Mouse (Mus musculus): Measurements from ENCODE around the gene Isg15.

The Isg15 gene

GRCm38 (mm10) chr4:156203001-156203412, 2.4 kb upstream of the Isg15 start, which contains the start of gene AW011738:
Gene AW011738 (plus strand): TSS chr4:156203304.
- DNase-seq (ENCODE audit: low spot score in 2 of 2): peak in 1 of 2 experiments; percentile 66

GRCm38 (mm10) chr4:156202462-156202893, 1.9 kb upstream of the Isg15 start:
- DNase-seq (ENCODE audit: low spot score in 2 of 2): no peak

GRCm38 (mm10) chr4:156197829-156198205, 2.8 kb downstream of the Isg15 start:
- DNase-seq (ENCODE audit: low spot score in 2 of 2): peak; percentile 78 to 92

GRCm38 (mm10) chr4:156197131-156197828, 3.3 kb downstream of the Isg15 start, which contains the start of gene Agrn:
Gene Agrn (minus strand): TSS chr4:156197488.
- peak; percentile 46 to 64 for DNase-seq (ENCODE audit: low spot score in 2 of 2)

- DNase-seq (ENCODE audit: low spot score in 2 of 2): peak; percentile 38 to 41
These were observed 4.4 kb downstream of the Isg15 start for GRCm38 (mm10) chr4:156195927-156196870.

- no peak for DNase-seq (ENCODE audit: low spot score in 2 of 2)
These were observed 6.3 kb downstream of the Isg15 start for GRCm38 (mm10) chr4:156194346-156194745.

- no peak for DNase-seq (ENCODE audit: low spot score in 2 of 2)
These were observed 6.7 kb downstream of the Isg15 start for GRCm38 (mm10) chr4:156193906-156194305.

- no peak for DNase-seq (ENCODE audit: low spot score in 2 of 2)
These were observed 7.4 kb downstream of the Isg15 start for GRCm38 (mm10) chr4:156193200-156193590.

- peak; percentile 56 to 69 for DNase-seq (ENCODE audit: low spot score in 2 of 2)
These were observed 8.0 kb downstream of the Isg15 start for GRCm38 (mm10) chr4:156192421-156193199.

GRCm38 (mm10) chr4:156188811-156189323, 11.8 kb downstream of the Isg15 start:
- DNase-seq (ENCODE audit: low spot score in 2 of 2): no peak

GRCm38 (mm10) chr4:156188162-156188810, 12.3 kb downstream of the Isg15 start:
- DNase-seq (ENCODE audit: low spot score in 2 of 2): no peak

GRCm38 (mm10) chr4:156185950-156186850, 14.4 kb downstream of the Isg15 start:
- DNase-seq (ENCODE audit: low spot score in 2 of 2): no peak

- DNase-seq (ENCODE audit: low spot score in 2 of 2): no peak
These were observed 15.1 kb downstream of the Isg15 start for GRCm38 (mm10) chr4:156185456-156185949.

- no peak for DNase-seq (ENCODE audit: low spot score in 2 of 2)
These were observed 16.2 kb downstream of the Isg15 start for GRCm38 (mm10) chr4:156184291-156184954.

GRCm38 (mm10) chr4:156183747-156184146, 16.9 kb downstream of the Isg15 start:
- DNase-seq (ENCODE audit: low spot score in 2 of 2): no peak

GRCm38 (mm10) chr4:156177630-156178029, 23.0 kb downstream of the Isg15 start:
- DNase-seq (ENCODE audit: low spot score in 2 of 2): no peak

GRCm38 (mm10) chr4:156171828-156172227, 28.8 kb downstream of the Isg15 start:
- DNase-seq (ENCODE audit: low spot score in 2 of 2): no peak

- no peak for DNase-seq (ENCODE audit: low spot score in 2 of 2)
These were observed 31.5 kb downstream of the Isg15 start for GRCm38 (mm10) chr4:156169129-156169528.

- no peak for DNase-seq (ENCODE audit: low spot score in 2 of 2)
These were observed 32.0 kb downstream of the Isg15 start for GRCm38 (mm10) chr4:156168611-156169010.
